Mouse (Mus musculus) MEL (cell line): ENCODE measurements at regions not wholly inside any gene's neighbourhood (a gene's known extent, or its start where the extent isn't known, plus 50 kb on each side); places are given as distances from the start of the nearest gene placed in this dataset.

ENCODE experiments used
- DNase-seq: peaks from one replicate; pipeline ENCODE4 v3.0.0; 2011; ENCODE audit warnings: low read depth, low spot score
- H3K27ac ChIP-seq: 2 replicates; pipeline ENCODE4 v1.5.1; 2012; ENCODE audit warnings: low read depth, mild to moderate bottlenecking, control low read depth, low read length, moderate library complexity; ENCODE audit not compliant: control insufficient read depth
- H3K27me3 ChIP-seq, 2 experiments: fragments of 150-350 bp in 1 of 2; sonication (generic) in 1 of 2; 2 replicates each; pipeline ENCODE4 v1.6.1; 2012; ENCODE audit warnings: low read length in 2 of 2, mild to moderate bottlenecking in 2 of 2, improper control_type of control experiment in 1 of 2, moderate library complexity in 1 of 2; ENCODE audit not compliant: insufficient read depth in 2 of 2, control insufficient read depth in 1 of 2
- H3K36me3 ChIP-seq, 2 experiments: 2 replicates each; pipeline ENCODE4 v1.6.1; 2012 to 2014; ENCODE audit warnings: low read length in 2 of 2, improper control_type of control experiment in 1 of 2, inconsistent platforms in 1 of 2, mild to moderate bottlenecking in 1 of 2; ENCODE audit not compliant: insufficient read depth in 2 of 2, control insufficient read depth in 1 of 2
- H3K4me1 ChIP-seq, 2 experiments: fragments of 150-350 bp in 1 of 2; sonication (generic) in 1 of 2; 2 replicates each; pipeline ENCODE4 v1.6.1; 2012; ENCODE audit warnings: low read length in 2 of 2, improper control_type of control experiment in 1 of 2, mild to moderate bottlenecking in 1 of 2; ENCODE audit not compliant: insufficient read depth in 2 of 2, control insufficient read depth in 1 of 2
- H3K4me3 ChIP-seq, 2 experiments: fragments of 150-350 bp in 1 of 2; sonication (generic) in 1 of 2; 2 replicates each; pipeline ENCODE4 v1.5.1; 2012; ENCODE audit warnings: low read depth in 2 of 2, low read length in 2 of 2, mild to moderate bottlenecking in 2 of 2, moderate library complexity in 2 of 2, control low read depth in 1 of 2, improper control_type of control experiment in 1 of 2; ENCODE audit not compliant: control insufficient read depth in 1 of 2, insufficient read depth in 1 of 2
- H3K79me2 ChIP-seq: 2 replicates; pipeline ENCODE4 v1.6.1; 2012; ENCODE audit warnings: mild to moderate bottlenecking, low read length, moderate library complexity; ENCODE audit not compliant: control insufficient read depth, poor library complexity, insufficient read depth
- H3K9ac ChIP-seq: 2 replicates; pipeline ENCODE4 v1.6.1; 2012; ENCODE audit warnings: low read depth, mild to moderate bottlenecking, control low read depth, low read length, moderate library complexity; ENCODE audit not compliant: control insufficient read depth, poor library complexity, severe bottlenecking
- H3K9me3 ChIP-seq: fragments of 150-350 bp; sonication (generic); replicated peaks from 2 replicates; pipeline ENCODE4 v1.6.1; 2012; ENCODE audit warnings: mild to moderate bottlenecking, low read length, improper control_type of control experiment, moderate library complexity; ENCODE audit not compliant: insufficient read depth
- BHLHE40 ChIP-seq: IDR thresholded peaks from 2 replicates; pipeline ENCODE4 v1.6.1; 2012; ENCODE audit warnings: low read depth, mild to moderate bottlenecking, inconsistent platforms, low read length, improper control_type of control experiment, borderline replicate concordance
- CHD1 ChIP-seq: IDR thresholded peaks from 2 replicates; pipeline ENCODE4 v1.6.1; 2012; ENCODE audit warnings: low read depth, mild to moderate bottlenecking, inconsistent platforms, low read length, improper control_type of control experiment
- GABPA ChIP-seq: IDR thresholded peaks from 2 replicates; pipeline ENCODE4 v1.6.1; 2012; ENCODE audit warnings: low read depth, mild to moderate bottlenecking, inconsistent platforms, low read length, improper control_type of control experiment, moderate library complexity
- JUND ChIP-seq: IDR thresholded peaks from 2 replicates; pipeline ENCODE4 v1.6.1; 2011; ENCODE audit warnings: low read depth, mild to moderate bottlenecking, improper control_type of control experiment, low read length
- MAZ ChIP-seq: IDR thresholded peaks from 2 replicates; pipeline ENCODE4 v1.6.1; 2012; ENCODE audit warnings: low read depth, mild to moderate bottlenecking, inconsistent platforms, low read length, improper control_type of control experiment
- MXI1 ChIP-seq: IDR thresholded peaks from 2 replicates; pipeline ENCODE4 v1.6.1; 2011; ENCODE audit warnings: mild to moderate bottlenecking, low read depth, low read length, improper control_type of control experiment
- MYB ChIP-seq: IDR thresholded peaks from 2 replicates; pipeline ENCODE4 v1.6.1; 2011; ENCODE audit warnings: mild to moderate bottlenecking, low read depth, low read length, improper control_type of control experiment
- NRF1 ChIP-seq: IDR thresholded peaks from 2 replicates; pipeline ENCODE4 v1.6.1; 2014; ENCODE audit warnings: low read depth, mild to moderate bottlenecking, inconsistent platforms, low read length, improper control_type of control experiment, moderate library complexity; ENCODE audit not compliant: poor library complexity, insufficient read depth, severe bottlenecking
- RAD21 ChIP-seq: IDR thresholded peaks from 2 replicates; pipeline ENCODE4 v1.6.1; 2011; ENCODE audit warnings: mild to moderate bottlenecking, low read depth, low read length, improper control_type of control experiment
- RCOR1 ChIP-seq: IDR thresholded peaks from 2 replicates; pipeline ENCODE4 v1.6.1; 2012; ENCODE audit warnings: low read depth, mild to moderate bottlenecking, inconsistent platforms, low read length, improper control_type of control experiment
- SIN3A ChIP-seq: IDR thresholded peaks from 2 replicates; pipeline ENCODE4 v1.6.1; 2012; ENCODE audit warnings: low read length, improper control_type of control experiment, inconsistent platforms
- SMC3 ChIP-seq: IDR thresholded peaks from 2 replicates; pipeline ENCODE4 v1.6.1; 2011; ENCODE audit warnings: low read depth, low read length, improper control_type of control experiment
- TAL1 ChIP-seq: IDR thresholded peaks from 2 replicates; pipeline ENCODE4 v1.6.1; 2012; ENCODE audit warnings: mild to moderate bottlenecking, inconsistent platforms, low read length, moderate library complexity, mixed read lengths
- TBP ChIP-seq: IDR thresholded peaks from 2 replicates; pipeline ENCODE4 v1.8.0; 2011; ENCODE audit warnings: low read depth, low read length, improper control_type of control experiment
- ZC3H11A ChIP-seq: IDR thresholded peaks from 2 replicates; pipeline ENCODE4 v1.6.1; 2012; ENCODE audit warnings: low read depth, mild to moderate bottlenecking, inconsistent platforms, low read length, improper control_type of control experiment

DNA sequence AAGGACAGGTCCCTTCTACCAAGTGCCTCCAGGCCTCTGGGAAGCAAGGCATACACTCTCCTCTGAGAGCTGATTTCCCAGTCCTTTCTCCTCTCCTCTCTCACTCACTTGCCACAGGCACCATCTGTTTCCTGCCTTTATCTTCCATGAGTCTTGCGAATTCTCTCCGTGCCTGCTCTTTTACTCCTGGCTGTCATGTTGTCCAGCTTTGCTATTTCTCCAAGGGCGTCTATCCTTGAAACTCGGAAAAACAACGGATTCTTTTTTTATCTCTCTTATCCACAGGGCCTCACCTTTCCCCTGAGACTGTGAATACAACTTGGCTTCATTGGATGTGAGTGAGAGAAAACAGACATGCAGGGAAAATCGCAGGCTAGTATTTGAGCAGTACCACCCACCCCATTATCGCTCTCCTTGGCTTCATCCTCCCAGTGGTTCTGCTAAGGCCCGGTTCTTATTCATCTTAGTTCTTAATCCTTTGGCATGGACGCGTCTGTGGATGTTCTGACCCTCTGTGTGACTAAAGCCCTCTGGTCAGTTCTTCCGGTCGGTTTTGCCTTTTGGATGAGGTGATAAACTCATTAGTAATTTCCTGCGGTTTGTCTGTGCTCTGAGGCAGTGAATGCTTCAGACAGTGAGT lies 159.4 kb downstream of the Rap2a start:
- no peak for DNase-seq
- H3K9ac ChIP-seq = no peak overlapping the region
- H3K4me3 ChIP-seq = no peak overlapping the region
- H3K9me3 ChIP-seq = no peaks in the 10 kb centered on the region
- no peaks in the 10 kb centered on the region for H3K4me1 ChIP-seq
- no peaks in the 10 kb centered on the region for H3K36me3 ChIP-seq
- H3K27me3 ChIP-seq = no peaks in the 10 kb centered on the region
- no peak overlapping the region for H3K27ac ChIP-seq
- no peaks in the 10 kb centered on the region for H3K79me2 ChIP-seq
- no peak for TF ChIP-seq SMC3

DNA sequence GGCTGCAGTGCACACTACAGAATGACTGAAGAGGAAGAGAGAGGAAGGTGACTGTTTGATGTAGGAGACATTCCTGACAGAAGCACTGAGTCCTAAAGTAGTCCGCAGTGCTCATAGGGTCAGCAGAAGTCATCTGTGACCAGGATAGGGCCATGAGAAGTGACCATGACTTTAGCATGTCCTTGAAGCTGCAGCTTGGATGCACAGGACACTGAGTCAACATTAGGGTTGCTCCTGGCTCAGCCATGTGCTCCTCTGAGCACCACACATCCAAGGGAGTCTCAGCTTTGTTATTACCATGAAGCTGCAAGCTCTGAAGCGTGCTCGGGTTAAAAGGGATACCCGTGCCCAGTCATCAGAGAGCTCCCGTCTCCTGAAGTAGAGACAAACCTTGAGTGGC lies 164.3 kb downstream of the Rap2a start:
- no peak overlapping the region for H3K9ac ChIP-seq
- no peak overlapping the region for H3K27ac ChIP-seq
- H3K9me3 ChIP-seq = no peaks in the 10 kb centered on the region
- H3K79me2 ChIP-seq = no peaks in the 10 kb centered on the region
- no peaks in the 10 kb centered on the region for H3K27me3 ChIP-seq
- DNase-seq = no peak
- TF ChIP-seq SMC3 (no peak), TAL1 (no peak), MAZ (no peak), JUND (no peak), GABPA (no peak), TBP (no peak)
- H3K4me1 ChIP-seq = no peaks in the 10 kb centered on the region
- no peak overlapping the region for H3K4me3 ChIP-seq
- H3K36me3 ChIP-seq = no peaks in the 10 kb centered on the region

DNA sequence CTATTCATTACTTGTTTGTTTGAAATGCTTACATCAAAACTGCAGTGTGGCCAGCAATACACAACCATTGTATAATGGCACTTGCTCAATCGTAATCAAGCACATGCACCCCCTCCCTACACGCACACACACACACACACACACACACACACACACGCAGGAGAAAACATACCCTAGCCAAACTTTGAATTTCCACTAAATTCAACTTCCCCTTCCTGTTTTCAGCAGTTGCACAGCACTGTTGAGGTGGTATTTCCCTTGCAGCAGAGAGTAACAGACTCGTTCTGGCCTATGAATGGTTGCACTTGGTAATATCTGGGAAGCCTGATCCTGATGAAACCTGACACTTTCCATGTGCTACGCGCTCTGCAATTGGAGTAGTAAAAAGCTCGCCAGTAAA lies 173.8 kb downstream of the Rap2a start:
- H3K9me3 ChIP-seq = no peaks in the 10 kb centered on the region
- TF ChIP-seq CHD1 (no peak), MYB (no peak)
- no peak overlapping the region for H3K27ac ChIP-seq
- H3K4me3 ChIP-seq = no peak overlapping the region
- no peak for DNase-seq
- no peak overlapping the region for H3K9ac ChIP-seq
- H3K4me1 ChIP-seq = no peaks in the 10 kb centered on the region
- no peaks in the 10 kb centered on the region for H3K27me3 ChIP-seq
- no peaks in the 10 kb centered on the region for H3K36me3 ChIP-seq
- H3K79me2 ChIP-seq = no peaks in the 10 kb centered on the region

DNA sequence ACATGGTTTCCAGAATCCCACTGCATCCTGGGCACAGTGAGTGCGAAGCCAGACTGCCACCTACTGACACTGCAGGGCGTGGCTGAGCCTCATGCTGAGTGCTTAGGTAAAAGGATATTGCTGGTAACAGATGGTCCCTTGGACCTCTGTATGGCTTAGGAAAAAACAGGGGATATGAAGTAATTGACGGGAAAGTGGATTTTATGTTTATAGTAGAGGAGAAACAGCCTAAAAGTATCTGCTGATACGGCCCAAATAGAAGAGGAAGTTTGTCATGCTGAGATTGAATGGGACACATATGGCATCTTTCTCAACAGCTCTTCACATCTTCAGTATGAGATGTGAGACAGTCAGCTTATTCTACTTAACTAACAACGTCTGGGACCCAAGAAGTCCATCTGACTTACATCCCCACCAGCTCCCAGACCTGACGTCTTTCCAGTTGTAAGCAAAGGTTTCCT lies 182.1 kb downstream of the Rap2a start:
- no peak overlapping the region for H3K4me3 ChIP-seq
- TF ChIP-seq MXI1 = no peak
- no peak for TF ChIP-seq GABPA
- TF ChIP-seq BHLHE40 = no peak
- TF ChIP-seq SIN3A = no peak
- no peak for TF ChIP-seq RCOR1
- TF ChIP-seq SMC3 = no peak
- TF ChIP-seq ZC3H11A = no peak
- no peak for TF ChIP-seq JUND
- no peak for TF ChIP-seq NRF1
- no peak for TF ChIP-seq RAD21
- H3K27me3 ChIP-seq = no peaks in the 10 kb centered on the region
- H3K27ac ChIP-seq = no peak overlapping the region
- no peak overlapping the region for H3K9ac ChIP-seq
- H3K4me1 ChIP-seq = no peaks in the 10 kb centered on the region
- no peaks in the 10 kb centered on the region for H3K79me2 ChIP-seq
- H3K36me3 ChIP-seq = no peaks in the 10 kb centered on the region
- no peak for DNase-seq
- no peaks in the 10 kb centered on the region for H3K9me3 ChIP-seq
